ENCODE assay signal across 9 mouse cellular contexts in the genomic region with DNA sequence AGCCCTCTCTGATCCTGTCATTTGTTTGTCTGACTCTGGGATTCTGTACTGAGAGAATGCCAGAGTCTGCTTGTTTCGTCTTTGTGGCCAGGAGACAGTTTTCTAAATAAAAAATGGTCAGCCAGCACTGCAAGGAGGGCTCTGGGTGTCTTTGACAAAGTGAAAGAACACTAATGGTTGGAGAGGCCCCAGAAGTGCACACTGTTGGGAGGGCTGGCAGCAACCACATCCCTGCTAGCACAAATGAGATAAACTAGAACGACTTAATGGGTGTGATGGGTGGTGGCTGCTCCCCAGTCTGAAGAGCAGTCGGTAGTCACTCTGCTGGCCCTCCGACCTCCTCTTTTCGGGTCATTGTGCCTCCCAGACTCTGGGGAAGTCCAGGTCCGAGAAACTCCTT. TPM values are rescaled to one million over a fixed set of nuclear protein-coding genes. Genes with fewer than 3 reads are reported as not detected.
DNase-seq lines count a peak whose midpoint lies in the region; ATAC-seq and TF ChIP-seq lines count a peak whose summit lies in the region.
"Had no signal": no experiment of that assay in that cellular context is flagged by ENCODE, and none has a peak within 500 bp of the region (broad histone marks: within the 10 kb centered on the region; RNA-seq: fewer than 3 reads in every experiment).

No protein-coding gene starts in this region.

- WGBS in lung, embryonic 14.5 days, result 16% methylated on average over 6 of the region's 6 CpGs
- 38% methylated on average over 6 of the region's 6 CpGs for WGBS in limb, embryonic 11.5 days
- 28% methylated on average over 6 of the region's 6 CpGs for WGBS in neural tube, embryonic 13.5 days

- no peaks in the 10 kb centered on the region for H3K9me3 ChIP-seq in lung, embryonic 14.5 days (ENCODE audit: low read depth, low read length)
- H3K9me3 ChIP-seq in limb, embryonic 11.5 days (ENCODE audit: control insufficient read depth, low read length), result no peaks in the 10 kb centered on the region
- H3K9me3 ChIP-seq in neural tube, embryonic 13.5 days, result no peaks in the 10 kb centered on the region

- ATAC-seq in lung, embryonic 14.5 days (ENCODE audit: insufficient read depth), result no peak
- no peak for ATAC-seq in limb, embryonic 11.5 days (ENCODE audit: insufficient number of reproducible peaks, low FRiP score, low TSS enrichment, low read depth)
- ATAC-seq in neural tube, embryonic 13.5 days (ENCODE audit: low read depth), result no peak

- no peaks in the 10 kb centered on the region for H3K27me3 ChIP-seq in lung, embryonic 14.5 days (ENCODE audit: insufficient read depth, low read length)
- H3K27me3 ChIP-seq in limb, embryonic 11.5 days (ENCODE audit: control insufficient read depth, insufficient read depth, low read length), result no peaks in the 10 kb centered on the region
- no peaks in the 10 kb centered on the region for H3K27me3 ChIP-seq in neural tube, embryonic 13.5 days

- H3K36me3 ChIP-seq in lung, embryonic 14.5 days (ENCODE audit: insufficient read depth), result peaks cover 44% of the 10 kb centered on the region
- peaks cover 22% of the 10 kb centered on the region for H3K36me3 ChIP-seq in limb, embryonic 11.5 days (ENCODE audit: control insufficient read depth, insufficient read depth, low read length)
- peaks cover 34% of the 10 kb centered on the region for H3K36me3 ChIP-seq in neural tube, embryonic 13.5 days

- no peak overlapping the region for H3K27ac ChIP-seq in lung, embryonic 14.5 days (ENCODE audit: low read depth)
- no peak overlapping the region for H3K27ac ChIP-seq in embryonic fibroblast, embryonic 13.5 days (ENCODE audit: insufficient read depth, low read length)
- H3K27ac ChIP-seq in limb, embryonic 11.5 days (replicated peaks; ENCODE audit: low read depth, low read length), result no peak overlapping the region
- H3K27ac ChIP-seq in neural tube, embryonic 13.5 days (replicated peaks), result peak overlapping the region; percentile 99

- no peak for TF ChIP-seq CTCF in lung, embryonic 14.5 days (IDR thresholded peaks at IDR 0.05; ENCODE audit: low read depth)
- TF ChIP-seq CTCF in embryonic fibroblast, embryonic 13.5 days (IDR thresholded peaks at IDR 0.05; ENCODE audit: borderline replicate concordance, insufficient read depth, low read length), result no peak

- no peak for TF ChIP-seq POLR2A in embryonic fibroblast, embryonic 13.5 days (IDR thresholded peaks at IDR 0.05; ENCODE audit: low read depth, low read length)

- H3K9ac ChIP-seq in lung, embryonic 14.5 days, result peak overlapping the region; percentile 99; the same call in 1 of the 2 replicates
- H3K9ac ChIP-seq in limb, embryonic 11.5 days (ENCODE audit: low read length), result peak overlapping the region; percentile 100
- peak overlapping the region; percentile 100 for H3K9ac ChIP-seq in neural tube, embryonic 13.5 days

- H3K4me1 ChIP-seq in lung, embryonic 14.5 days (ENCODE audit: insufficient read depth), result peaks cover 42% of the 10 kb centered on the region
- peaks cover 11% of the 10 kb centered on the region for H3K4me1 ChIP-seq in embryonic fibroblast, embryonic 13.5 days (ENCODE audit: control insufficient read depth, insufficient read depth, low read length)
- peaks cover 55% of the 10 kb centered on the region for H3K4me1 ChIP-seq in limb, embryonic 11.5 days (ENCODE audit: control insufficient read depth, insufficient read depth, low read length)
- H3K4me1 ChIP-seq in neural tube, embryonic 13.5 days (replicated peaks), result peaks cover 69% of the 10 kb centered on the region

- DNase-seq in lung, embryonic 14.5 days, result peak; percentile 50
- DNase-seq in lung, postnatal 25 days (ENCODE audit: low spot score), result no peak
- DNase-seq in limb, embryonic 11.5 days (ENCODE audit: low spot score), result no peak
- DNase-seq in urinary bladder, adult 18-20 months (ENCODE audit: low spot score in 2 of 2), result no peak
- DNase-seq in urinary bladder, adult 2 months (ENCODE audit: low spot score), result no peak
- DNase-seq in ovary, adult 18-20 months (ENCODE audit: low spot score), result no peak
- DNase-seq: thymus, postnatal 25 days had no signal

- peak overlapping the region; percentile 91 for H3K4me2 ChIP-seq in lung, embryonic 14.5 days
- peak overlapping the region; percentile 92 for H3K4me2 ChIP-seq in limb, embryonic 11.5 days (ENCODE audit: low read depth, severe bottlenecking)
- peak overlapping the region; percentile 88 for H3K4me2 ChIP-seq in neural tube, embryonic 13.5 days

- H3K4me3 ChIP-seq in lung, embryonic 14.5 days (ENCODE audit: low read depth, low read length), result peak overlapping the region; percentile 80
- peak overlapping the region; percentile 92 for H3K4me3 ChIP-seq in embryonic fibroblast, embryonic 13.5 days (ENCODE audit: insufficient read depth, low read length)
- H3K4me3 ChIP-seq in limb, embryonic 11.5 days (ENCODE audit: low read depth, low read length), result peak overlapping the region; percentile 75
- peak overlapping the region; percentile 88 for H3K4me3 ChIP-seq in neural tube, embryonic 13.5 days

RNA-seq across cellular contexts. Expression of a gene that starts 1.7 kb away (rescaled TPM):
- 8.6 and 9.5 TPM in 2 replicates for polyA plus RNA-seq in lung, embryonic 14.5 days (2014; fragmentation: Nextera tagmentation; extraction: Ambion mirVana)
- 30.8 and 46.0 TPM in 2 replicates for polyA plus RNA-seq in embryonic fibroblast, embryonic 13.5 days (2011; ENCODE audit: insufficient read length, low read depth, missing spikeins)
- polyA plus RNA-seq in limb, embryonic 11.5 days (2014; fragmentation: Nextera tagmentation; extraction: Ambion mirVana), result 10.4 and 10.6 TPM in 2 replicates
- 16.5 and 17.0 TPM in 2 replicates for polyA plus RNA-seq in neural tube, embryonic 13.5 days (2015; fragmentation: Nextera tagmentation; extraction: Ambion mirVana)
- 26.9 and 34.5 TPM in 2 replicates for polyA plus RNA-seq in urinary bladder, adult 2 months (2012; rRNA removed)

RNA-seq across cellular contexts. Expression of a gene that starts 36.3 kb away (rescaled TPM):
- 18.6 and 26.8 TPM in 2 replicates for polyA plus RNA-seq in lung, embryonic 14.5 days (2014; fragmentation: Nextera tagmentation; extraction: Ambion mirVana)
- polyA plus RNA-seq in embryonic fibroblast, embryonic 13.5 days (2011; ENCODE audit: insufficient read length, low read depth, missing spikeins), result 24.6 and 34.9 TPM in 2 replicates
- 35.1 and 47.9 TPM in 2 replicates for polyA plus RNA-seq in limb, embryonic 11.5 days (2014; fragmentation: Nextera tagmentation; extraction: Ambion mirVana)
- 29.1 and 29.2 TPM in 2 replicates for polyA plus RNA-seq in neural tube, embryonic 13.5 days (2015; fragmentation: Nextera tagmentation; extraction: Ambion mirVana)
- 18.8 and 21.0 TPM in 2 replicates for polyA plus RNA-seq in urinary bladder, adult 2 months (2012; rRNA removed)
